Mouse (Mus musculus): Measurements from ENCODE around the gene Cspg5. TPM values are rescaled to one million over a fixed set of nuclear protein-coding genes. Genes with fewer than 3 reads are reported as not detected.

Cspg5 gene
- total RNA-seq, 2 experiments from 2014 or later = 0.25 TPM; not detected in 1

GRCm38 (mm10) chr9:110234962-110235361 is 8.6 kb upstream of the Cspg5 start:
- Histone ChIP-seq H3K4me3 (no peak overlapping the region), H3K27ac (no peak overlapping the region)
- no peak for TF ChIP-seq CTCF (IDR thresholded peaks at IDR 0.05)
- intact Hi-C loops (cut with DNase I) = no loop called here
- DNase-seq = no peak

GRCm38 (mm10) chr9:110244567-110244888 is 945 bp downstream of the Cspg5 start:
- intact Hi-C loops (cut with DNase I) = no loop called here
- TF ChIP-seq CTCF (IDR thresholded peaks at IDR 0.05) = no peak
- no peak overlapping the region for H3K27ac ChIP-seq

GRCm38 (mm10) chr9:110244889-110245589 is 1.5 kb downstream of the Cspg5 start:
- DNase-seq = peak; percentile 48
- TF ChIP-seq CTCF (IDR thresholded peaks at IDR 0.05) = no peak
- Histone ChIP-seq H3K27ac (no peak overlapping the region), H3K4me3 (peak overlapping the region; percentile 84)
- intact Hi-C loops (cut with DNase I) = no loop called here

More at GRCm38 (mm10) chr9:110244567-110244888, 945 bp downstream of the Cspg5 start:
- DNase-seq = no peak
- peak overlapping the region; percentile 84 for H3K4me3 ChIP-seq

- intact Hi-C loops (cut with DNase I) = no loop called here
- DNase-seq = peak; percentile 50
- peak overlapping the region; percentile 84 for H3K4me3 ChIP-seq
- TF ChIP-seq CTCF (IDR thresholded peaks at IDR 0.05) = no peak
- H3K27ac ChIP-seq = no peak overlapping the region
Observed at GRCm38 (mm10) chr9:110245590-110246320, 2.2 kb downstream of the Cspg5 start.

GRCm38 (mm10) chr9:110246321-110246640 is 2.7 kb downstream of the Cspg5 start:
- intact Hi-C loops (cut with DNase I) = no loop called here
- peak overlapping the region; percentile 84 for H3K4me3 ChIP-seq
- no peak for DNase-seq
- H3K27ac ChIP-seq = no peak overlapping the region
- TF ChIP-seq CTCF (IDR thresholded peaks at IDR 0.05) = no peak

GRCm38 (mm10) chr9:110247049-110247448 is 3.5 kb downstream of the Cspg5 start:
- intact Hi-C loops (cut with DNase I) = no loop called here
- no peak for DNase-seq
- no peak for TF ChIP-seq CTCF (IDR thresholded peaks at IDR 0.05)
- Histone ChIP-seq H3K4me3 (no peak overlapping the region), H3K27ac (no peak overlapping the region)

- H3K4me3 ChIP-seq = no peak overlapping the region
- H3K27ac ChIP-seq = no peak overlapping the region
- TF ChIP-seq CTCF (IDR thresholded peaks at IDR 0.05) = no peak
- intact Hi-C loops (cut with DNase I) = no loop called here
- no peak for DNase-seq
Observed at GRCm38 (mm10) chr9:110248861-110249260, 5.3 kb downstream of the Cspg5 start.

GRCm38 (mm10) chr9:110249823-110250543 is 6.4 kb downstream of the Cspg5 start:
- Histone ChIP-seq H3K27ac (no peak overlapping the region), H3K4me3 (no peak overlapping the region)
- no peak for TF ChIP-seq CTCF (IDR thresholded peaks at IDR 0.05)
- no peak for DNase-seq
- intact Hi-C loops (cut with DNase I) = no loop called here

- DNase-seq = no peak
- no peak overlapping the region for H3K27ac ChIP-seq
- TF ChIP-seq CTCF (IDR thresholded peaks at IDR 0.05) = no peak
- intact Hi-C loops (cut with DNase I) = no loop called here
- no peak overlapping the region for H3K4me3 ChIP-seq
Observed at GRCm38 (mm10) chr9:110250776-110251175, 7.2 kb downstream of the Cspg5 start.

- no peak for DNase-seq
- Histone ChIP-seq H3K4me3 (no peak overlapping the region), H3K27ac (no peak overlapping the region)
- intact Hi-C loops (cut with DNase I) = no loop called here
- TF ChIP-seq CTCF (IDR thresholded peaks at IDR 0.05) = no peak
Observed at GRCm38 (mm10) chr9:110255407-110256019, 11.9 kb downstream of the Cspg5 start.

GRCm38 (mm10) chr9:110258646-110259045 is 15.1 kb downstream of the Cspg5 start:
- no peak overlapping the region for H3K27ac ChIP-seq
- TF ChIP-seq CTCF (IDR thresholded peaks at IDR 0.05) = no peak
- intact Hi-C loops (cut with DNase I) = no loop called here
- no peak overlapping the region for H3K4me3 ChIP-seq
- no peak for DNase-seq

GRCm38 (mm10) chr9:110259118-110259517 is 15.5 kb downstream of the Cspg5 start:
- DNase-seq = no peak
- intact Hi-C loops (cut with DNase I) = no loop called here
- H3K27ac ChIP-seq = no peak overlapping the region
- H3K4me3 ChIP-seq = no peak overlapping the region
- no peak for TF ChIP-seq CTCF (IDR thresholded peaks at IDR 0.05)

GRCm38 (mm10) chr9:110263181-110263580 is 19.6 kb downstream of the Cspg5 start:
- DNase-seq = no peak
- Histone ChIP-seq H3K27ac (no peak overlapping the region), H3K4me3 (no peak overlapping the region)
- intact Hi-C loops (cut with DNase I) = no loop called here
- TF ChIP-seq CTCF (IDR thresholded peaks at IDR 0.05) = no peak
